Mouse (Mus musculus) natural killer cell, adult 2 months (primary cell): ENCODE measurements around the gene Slc10a4.
"Not testable (repeated sequence)": the region's sequence is repeated elsewhere in the genome, so short reads cannot be mapped to it uniquely, and the experiment has no call there.

Experiments
- DNase-seq, 2 experiments: peaks; one replicate each; pipeline ENCODE4 v3.0.0; 2022; ENCODE audit warnings: low spot score in 2 of 2

The Slc10a4 gene

GRCm38 (mm10) chr5:73013611-73014287 is 7.1 kb downstream of the Slc10a4 start:
- DNase-seq, result not testable (repeated sequence)

GRCm38 (mm10) chr5:73014745-73015144 is 8.1 kb downstream of the Slc10a4 start:
- no peak for DNase-seq

- DNase-seq, result no peak
Observed at GRCm38 (mm10) chr5:73023801-73024200, 17.1 kb downstream of the Slc10a4 start.

- no peak for DNase-seq
Observed at GRCm38 (mm10) chr5:73028646-73029045, 22.0 kb downstream of the Slc10a4 start.

- no peak for DNase-seq
Observed at GRCm38 (mm10) chr5:73032481-73032880, 25.8 kb downstream of the Slc10a4 start.

- DNase-seq, result no peak
Observed at GRCm38 (mm10) chr5:73044055-73044454, 37.4 kb downstream of the Slc10a4 start.

GRCm38 (mm10) chr5:73047651-73048245 is 41.1 kb downstream of the Slc10a4 start:
- DNase-seq, result no peak

- no peak for DNase-seq
Observed at GRCm38 (mm10) chr5:73053933-73054332, 47.2 kb downstream of the Slc10a4 start.

GRCm38 (mm10) chr5:73056457-73056856 is 49.8 kb downstream of the Slc10a4 start:
- no peak for DNase-seq

- DNase-seq, result no peak
Observed at GRCm38 (mm10) chr5:73056937-73057336, 50.3 kb downstream of the Slc10a4 start.

- DNase-seq, result no peak
Observed at GRCm38 (mm10) chr5:73061506-73062155, 54.9 kb downstream of the Slc10a4 start.
